Mouse (Mus musculus) neural tube, embryonic 14.5 days (tissue): ENCODE measurements around the gene Il17c. TPM values are rescaled to one million over a fixed set of nuclear protein-coding genes. Genes with fewer than 3 reads are reported as not detected.

ENCODE experiments used
- ATAC-seq: fragments of 200-750 bp; cut with Nextera tagmentation; 2 replicates; pipeline ENCODE4 v1.8.0; 2017; ENCODE audit warnings: low read depth, mild to moderate bottlenecking, moderate TSS enrichment, moderate library complexity
- H3K27ac ChIP-seq: fragments of 300-500 bp; sonication (generic); 2 replicates; pipeline ENCODE4 v1.5.1; 2014; ENCODE audit warnings: low read depth, mild to moderate bottlenecking, control low read depth, low read length, moderate library complexity, mixed read lengths
- H3K27me3 ChIP-seq: fragments of 300-500 bp; sonication (generic); 2 replicates; pipeline ENCODE4 v1.6.1; 2014; ENCODE audit warnings: low read length; ENCODE audit not compliant: control insufficient read depth, insufficient read depth
- H3K36me3 ChIP-seq: fragments of 300-500 bp; sonication (generic); 2 replicates; pipeline ENCODE4 v1.6.1; 2014; ENCODE audit warnings: low read length, mixed read lengths; ENCODE audit not compliant: control insufficient read depth, insufficient read depth
- H3K4me1 ChIP-seq: fragments of 300-500 bp; sonication (generic); 2 replicates; pipeline ENCODE4 v1.6.1; 2014; ENCODE audit warnings: low read length; ENCODE audit not compliant: control insufficient read depth, insufficient read depth
- H3K4me2 ChIP-seq: fragments of 300-500 bp; sonication (generic); 2 replicates; pipeline ENCODE4 v1.6.1; 2014; ENCODE audit warnings: mild to moderate bottlenecking, low read depth, low read length, control low read depth
- H3K4me3 ChIP-seq: fragments of 300-500 bp; sonication (generic); 2 replicates; pipeline ENCODE4 v1.5.1; 2014; ENCODE audit warnings: low read depth, low read length, control low read depth, mixed read lengths
- H3K9ac ChIP-seq: fragments of 300-500 bp; sonication (generic); replicated peaks from 2 replicates; pipeline ENCODE4 v1.6.1; 2014; ENCODE audit warnings: low read depth, mild to moderate bottlenecking, control low read depth, low read length, mixed read lengths
- H3K9me3 ChIP-seq: fragments of 300-500 bp; sonication (generic); 2 replicates; pipeline ENCODE4 v1.6.1; 2016; ENCODE audit warnings: low read length; ENCODE audit not compliant: control insufficient read depth
- WGBS: fragments of 180-500 bp; shearing (Covaris S2); extraction: QIAGEN DNeasy Blood & Tissue Kit; methylation state at CpG from one replicate; pipeline ENCODE4 v1.1.7; 2014; 5-methylcytosine and 5-hydroxymethylcytosine counted together
- polyA plus RNA-seq: library from polyadenylated mRNA; unstranded; fragments of >200 nt; fragmentation: Nextera tagmentation; extraction: Ambion mirVana; gene quantifications from 2 replicates; pipeline ENCODE4 v1.2.1, GENCODE M21; 2014

The Il17c gene
- polyA plus RNA-seq = not detected in 2 replicates

- no peak within 1 kb of the TSS for H3K4me3 ChIP-seq
- H3K9me3 ChIP-seq = no peaks in the 10 kb centered on the region
- no peaks in the 10 kb centered on the region for H3K4me1 ChIP-seq
- no peaks in the 10 kb centered on the region for H3K27me3 ChIP-seq
- H3K27ac ChIP-seq = no peak within 1 kb of the TSS
- WGBS = 89% methylated on average over 14 of the region's 14 CpGs
- no peak within 1 kb of the TSS for H3K4me2 ChIP-seq
- peaks cover 14% of the 10 kb centered on the region; the same call in 1 of the 2 replicates for H3K36me3 ChIP-seq
- no peak for ATAC-seq
- H3K9ac ChIP-seq = no peak within 1 kb of the TSS
Measured at GRCm38 (mm10) chr8:122421376-122422070, at the start of gene Il17c. Il17c (plus strand) TSS chr8:122422020.

DNA sequence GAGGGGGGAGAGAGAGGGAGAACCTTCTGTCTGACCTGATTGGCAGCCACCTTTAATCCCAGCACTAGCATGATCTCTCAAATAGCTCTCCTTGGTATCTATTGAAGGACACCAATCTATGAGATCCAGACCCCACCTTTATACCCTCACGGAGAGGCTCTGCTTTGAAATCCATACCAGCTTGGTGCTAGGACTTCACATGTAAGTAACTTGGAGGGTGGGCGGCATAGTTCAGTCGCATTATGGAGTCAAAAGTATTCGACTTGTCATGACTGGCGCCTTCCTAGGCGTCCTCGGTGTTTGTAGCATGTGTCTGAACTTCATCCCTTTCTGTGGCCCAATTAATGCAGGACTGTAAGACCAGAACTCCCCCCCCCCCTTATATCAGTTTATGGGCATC, 46.5 kb upstream of the Il17c start:
- no peak overlapping the region for H3K27ac ChIP-seq
- WGBS = 92% methylated on average over 7 of the region's 7 CpGs

DNA sequence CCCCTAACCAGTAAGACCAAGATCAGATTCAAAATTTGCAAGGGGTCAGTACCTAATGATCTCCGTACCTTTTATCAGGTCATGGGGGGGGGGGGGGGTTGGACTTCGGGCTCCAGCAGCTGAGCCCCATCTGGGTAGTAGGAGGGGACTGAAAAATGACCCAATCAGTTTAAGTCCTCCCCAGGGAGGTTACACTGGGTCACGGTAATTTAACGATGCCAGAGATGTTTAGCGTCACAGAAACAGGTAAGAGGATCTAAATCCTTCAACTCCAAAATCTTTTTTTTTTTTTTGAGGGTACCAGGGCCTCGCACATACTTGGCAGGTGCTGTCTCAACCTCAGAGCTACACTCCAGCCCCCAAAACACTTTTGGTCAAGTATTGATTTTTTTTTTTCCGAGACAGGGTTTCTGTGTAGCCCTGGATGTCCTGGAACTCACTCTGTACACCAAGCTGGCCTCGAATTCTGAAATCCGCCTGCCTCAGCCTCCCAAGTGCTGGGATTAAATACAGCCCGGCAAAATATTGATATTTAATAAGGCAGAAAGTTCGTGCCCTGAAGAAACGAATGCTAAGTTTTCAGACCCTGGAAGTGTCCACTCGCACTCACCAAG, 46.0 kb upstream of the Il17c start:
- 0 out of 2 replicates have a peak, but pooled peaks cover 4% of the 10 kb centered on the region for H3K36me3 ChIP-seq
- H3K9me3 ChIP-seq = no peaks in the 10 kb centered on the region
- peak overlapping the region; percentile 47 for H3K4me2 ChIP-seq
- peaks cover 10% of the 10 kb centered on the region for H3K4me1 ChIP-seq
- WGBS = 25% methylated on average over 13 of the region's 13 CpGs
- ATAC-seq = peak; percentile 16; the same call in 1 of the 2 replicates
- peak overlapping the region; percentile 42; the same call in 1 of the 2 replicates for H3K9ac ChIP-seq
- no peaks in the 10 kb centered on the region for H3K27me3 ChIP-seq
- peak overlapping the region; percentile 85 for H3K4me3 ChIP-seq
- peak overlapping the region; percentile 93; the same call in 1 of the 2 replicates for H3K27ac ChIP-seq

More for the DNA sequence above, 46.5 kb upstream of the Il17c start:
- Histone ChIP-seq H3K36me3 (no peaks in the 10 kb centered on the region), H3K4me2 (peak overlapping the region; percentile 47; the same call in 1 of the 2 replicates), H3K4me1 (peaks cover 10% of the 10 kb centered on the region), H3K9ac (no peak overlapping the region), H3K27me3 (no peaks in the 10 kb centered on the region), H3K4me3 (no peak overlapping the region), H3K9me3 (no peaks in the 10 kb centered on the region)
- no peak for ATAC-seq

- Histone ChIP-seq H3K27me3 (no peaks in the 10 kb centered on the region), H3K9me3 (no peaks in the 10 kb centered on the region), H3K36me3 (0 out of 2 replicates have a peak, but pooled peaks cover 8% of the 10 kb centered on the region), H3K27ac (peak within 1 kb of the TSS; percentile 93), H3K4me3 (peak within 1 kb of the TSS; percentile 85), H3K4me2 (peak within 1 kb of the TSS; percentile 83), H3K4me1 (peaks cover 10% of the 10 kb centered on the region), H3K9ac (peak within 1 kb of the TSS; percentile 83)
- WGBS = 2% methylated on average over 103 of the region's 107 CpGs
- peak; percentile 92 for ATAC-seq
Measured at GRCm38 (mm10) chr8:122376365-122377231, 45.2 kb upstream of the Il17c start, which contains the start of gene Zc3h18. Zc3h18 (plus strand) TSS chr8:122376609.

- H3K9me3 ChIP-seq = no peaks in the 10 kb centered on the region
- H3K36me3 ChIP-seq = peaks cover 27% of the 10 kb centered on the region
- H3K4me1 ChIP-seq = peaks cover 3% of the 10 kb centered on the region; the same call in 1 of the 2 replicates
- no peak overlapping the region for H3K4me2 ChIP-seq
- no peak overlapping the region for H3K27ac ChIP-seq
- H3K27me3 ChIP-seq = no peaks in the 10 kb centered on the region
- no peak for ATAC-seq
- H3K4me3 ChIP-seq = no peak overlapping the region
- H3K9ac ChIP-seq = no peak overlapping the region
- 89% methylated on average over 4 of the region's 4 CpGs for WGBS
Measured at GRCm38 (mm10) chr8:122383039-122383438, 38.8 kb upstream of the Il17c start.

GRCm38 (mm10) chr8:122389357-122389756, 32.5 kb upstream of the Il17c start:
- H3K36me3 ChIP-seq = peaks cover 45% of the 10 kb centered on the region
- no peaks in the 10 kb centered on the region for H3K27me3 ChIP-seq
- no peak overlapping the region for H3K27ac ChIP-seq
- no peak overlapping the region for H3K9ac ChIP-seq
- ATAC-seq = no peak
- no peaks in the 10 kb centered on the region for H3K4me1 ChIP-seq
- H3K9me3 ChIP-seq = no peaks in the 10 kb centered on the region
- no peak overlapping the region for H3K4me3 ChIP-seq
- 84% methylated on average over 3 of the region's 3 CpGs for WGBS
- no peak overlapping the region for H3K4me2 ChIP-seq

DNA sequence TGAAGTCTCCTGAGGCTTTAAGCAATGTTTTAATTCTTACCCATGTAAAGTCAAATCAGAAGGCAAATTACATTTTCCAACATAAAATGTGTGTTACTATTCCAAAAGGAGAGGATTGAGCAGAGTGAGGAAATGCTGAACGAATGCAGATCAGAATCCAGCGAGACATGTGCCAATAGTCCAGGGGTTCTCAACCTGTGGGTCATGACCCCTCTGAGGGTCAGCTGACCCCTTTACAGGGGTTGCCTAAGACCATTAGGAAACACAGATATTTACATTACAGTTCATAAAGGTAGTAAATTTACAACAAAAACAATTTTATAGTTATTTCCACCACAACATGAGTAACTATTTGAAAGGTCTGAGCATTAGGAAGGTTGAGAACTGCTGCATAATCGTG, 31.1 kb upstream of the Il17c start:
- peaks cover 49% of the 10 kb centered on the region for H3K36me3 ChIP-seq
- 92% methylated on average over 3 of the region's 3 CpGs for WGBS
- no peak overlapping the region for H3K4me3 ChIP-seq
- no peak overlapping the region for H3K4me2 ChIP-seq
- H3K9me3 ChIP-seq = no peaks in the 10 kb centered on the region
- no peaks in the 10 kb centered on the region for H3K4me1 ChIP-seq
- H3K9ac ChIP-seq = no peak overlapping the region
- no peaks in the 10 kb centered on the region for H3K27me3 ChIP-seq
- H3K27ac ChIP-seq = no peak overlapping the region
- no peak for ATAC-seq

DNA sequence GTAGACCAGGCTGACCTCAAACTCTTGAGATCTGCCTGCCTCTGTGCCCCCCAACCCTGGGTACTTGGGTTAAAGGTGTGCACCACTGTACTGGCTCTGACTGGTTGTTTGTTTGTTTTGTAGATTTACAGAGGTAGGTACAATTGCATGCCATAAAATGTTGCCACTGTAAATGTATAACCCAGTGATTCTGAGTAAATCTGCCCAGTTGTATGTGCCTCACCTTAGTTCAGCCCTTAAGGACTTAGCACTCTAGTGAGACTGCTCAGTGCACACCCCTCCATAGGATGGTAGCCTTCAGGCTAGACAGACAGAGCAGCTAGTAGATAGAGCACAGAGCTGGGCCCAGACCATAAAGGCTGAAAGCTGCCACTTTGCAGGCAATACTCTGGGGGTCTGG, 28.1 kb upstream of the Il17c start:
- peaks cover 37% of the 10 kb centered on the region for H3K36me3 ChIP-seq
- H3K4me2 ChIP-seq = no peak overlapping the region
- H3K4me3 ChIP-seq = no peak overlapping the region
- H3K27ac ChIP-seq = no peak overlapping the region
- no peaks in the 10 kb centered on the region for H3K27me3 ChIP-seq
- no peaks in the 10 kb centered on the region for H3K4me1 ChIP-seq
- no peaks in the 10 kb centered on the region for H3K9me3 ChIP-seq
- H3K9ac ChIP-seq = no peak overlapping the region
- ATAC-seq = no peak
